Mouse (Mus musculus) layer of hippocampus, adult 2 months (tissue): Measurements from ENCODE around the gene Syne1. TPM values are rescaled to one million over a fixed set of nuclear protein-coding genes. Genes with fewer than 3 reads are reported as not detected.

Experiments
- DNase-seq, 2 experiments: peaks; one replicate each; pipeline ENCODE4 v3.0.0; 2022; ENCODE audit warnings: low spot score in 2 of 2
- H3K27ac ChIP-seq: fragments of 200-600 bp; 2 replicates; pipeline ENCODE4 v1.8.1; 2022
- H3K4me3 ChIP-seq: fragments of 200-600 bp; 2 replicates; pipeline ENCODE4 v1.8.1; 2022; ENCODE audit warnings: mild to moderate bottlenecking
- CTCF ChIP-seq: fragments of 200-600 bp; conservative IDR thresholded peaks from 2 replicates; pipeline ENCODE4 v1.8.1; 2022; ENCODE audit warnings: antibody characterized with exemption, mild to moderate bottlenecking, moderate library complexity
- total RNA-seq, 2 experiments: library from RNA; stranded (reverse); gene quantifications; 2 replicates each; pipeline ENCODE4 v1.2.3; 2021

Syne1 gene
- total RNA-seq, 2 experiments from 2014 or later, result 307 to 317 TPM

- Histone ChIP-seq H3K4me3 (peak overlapping the region; percentile 62), H3K27ac (peak overlapping the region; percentile 89)
- DNase-seq, result no peak
- no peak for TF ChIP-seq CTCF
Measured at GRCm38 (mm10) chr10:5194081-5194670, 357.1 kb downstream of the Syne1 start.

- TF ChIP-seq CTCF, result no peak
- DNase-seq, result no peak
- Histone ChIP-seq H3K4me3 (peak overlapping the region; percentile 62), H3K27ac (peak overlapping the region; percentile 89)
Measured at GRCm38 (mm10) chr10:5192861-5193490, 358.3 kb downstream of the Syne1 start.

DNA sequence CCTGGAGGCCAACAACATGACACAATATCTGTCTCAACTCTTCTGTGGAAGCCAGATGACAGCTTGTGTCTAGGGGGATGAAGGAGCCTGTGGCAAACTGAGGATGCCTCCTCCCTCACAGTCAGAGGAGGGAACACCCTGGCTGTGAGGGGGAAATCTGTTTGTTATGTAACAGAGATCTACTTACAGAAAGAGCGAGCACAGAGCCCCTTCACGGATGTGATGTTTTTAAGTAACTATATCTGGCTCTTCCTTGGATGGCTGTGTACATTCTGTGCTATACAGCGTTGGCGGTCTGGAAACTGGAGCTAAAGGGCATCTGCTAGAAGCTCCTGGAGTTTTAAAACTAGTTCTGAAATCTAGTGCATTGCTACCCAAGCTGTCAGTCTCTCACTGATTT lies 360.5 kb downstream of the Syne1 start:
- peak in 1 of 2 experiments; percentile 50 for DNase-seq
- Histone ChIP-seq H3K4me3 (no peak overlapping the region), H3K27ac (peak overlapping the region; percentile 89)
- no peak for TF ChIP-seq CTCF

DNA sequence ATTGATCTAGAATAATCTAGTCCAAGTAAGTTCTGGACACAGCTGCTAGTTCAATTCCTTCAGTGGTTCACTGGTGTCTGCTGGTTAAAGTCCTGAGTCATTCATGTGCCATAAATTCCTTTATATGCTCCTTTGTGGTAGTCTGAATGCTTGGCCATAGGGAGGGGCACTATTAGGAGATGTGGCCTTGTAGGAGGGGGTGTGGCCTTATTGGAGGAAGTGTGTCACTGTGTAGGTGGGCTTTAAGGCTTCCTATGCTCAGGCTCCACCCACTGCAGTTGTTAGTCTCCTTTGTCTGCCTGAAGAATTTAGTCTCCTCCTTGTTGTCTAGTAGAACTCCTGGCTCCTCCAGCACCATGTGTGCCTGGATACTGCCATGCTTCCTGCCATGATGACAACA lies 362.4 kb downstream of the Syne1 start:
- no peak for DNase-seq
- Histone ChIP-seq H3K27ac (no peak overlapping the region), H3K4me3 (no peak overlapping the region)
- TF ChIP-seq CTCF, result no peak

DNA sequence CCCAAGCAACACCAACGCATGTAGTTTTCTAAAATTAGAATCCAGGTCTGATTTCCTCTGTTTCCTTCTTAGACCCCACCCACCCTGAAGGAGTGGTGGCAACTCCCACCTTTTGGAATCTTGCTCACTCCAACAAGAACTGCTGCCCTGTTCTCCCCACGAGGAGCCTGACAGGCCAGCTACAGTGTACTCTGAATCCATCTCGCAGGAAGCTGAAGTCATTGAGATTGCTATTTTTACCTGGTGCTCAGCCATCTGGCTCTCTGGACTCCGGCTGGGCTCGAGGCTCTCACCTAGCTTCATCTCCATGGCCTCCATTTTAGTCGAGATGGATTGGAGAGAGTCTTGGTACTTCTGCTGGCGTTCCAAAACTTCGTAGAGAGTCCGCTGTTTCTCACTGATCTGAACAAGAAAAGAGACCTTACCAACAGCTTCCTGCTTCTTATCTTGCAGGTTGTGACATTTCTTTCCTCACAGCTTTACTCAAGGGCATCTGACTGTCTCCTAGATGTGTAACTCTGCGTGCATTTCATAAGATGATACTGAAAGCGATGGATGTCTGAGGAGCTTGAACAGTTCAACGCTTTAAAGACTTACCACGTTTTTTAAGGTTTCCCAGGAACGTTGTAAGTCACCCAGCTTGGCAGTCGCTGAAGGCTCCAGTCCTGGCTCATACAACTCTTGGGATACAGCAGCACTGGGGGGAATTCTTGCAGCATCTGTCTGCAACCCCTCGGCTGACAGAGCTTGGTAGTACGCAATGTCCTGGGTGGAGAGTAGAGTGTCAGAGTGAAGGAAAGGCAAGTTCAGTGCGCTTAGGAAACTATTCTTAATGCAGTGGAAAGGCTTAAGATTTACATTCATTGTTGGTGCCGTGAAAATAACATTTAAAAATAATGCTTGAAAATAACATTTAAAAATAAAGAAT lies 365.9 kb downstream of the Syne1 start:
- TF ChIP-seq CTCF, result no peak
- no peak overlapping the region for H3K27ac ChIP-seq
- no peak for DNase-seq
- H3K4me3 ChIP-seq, result no peak overlapping the region

DNA sequence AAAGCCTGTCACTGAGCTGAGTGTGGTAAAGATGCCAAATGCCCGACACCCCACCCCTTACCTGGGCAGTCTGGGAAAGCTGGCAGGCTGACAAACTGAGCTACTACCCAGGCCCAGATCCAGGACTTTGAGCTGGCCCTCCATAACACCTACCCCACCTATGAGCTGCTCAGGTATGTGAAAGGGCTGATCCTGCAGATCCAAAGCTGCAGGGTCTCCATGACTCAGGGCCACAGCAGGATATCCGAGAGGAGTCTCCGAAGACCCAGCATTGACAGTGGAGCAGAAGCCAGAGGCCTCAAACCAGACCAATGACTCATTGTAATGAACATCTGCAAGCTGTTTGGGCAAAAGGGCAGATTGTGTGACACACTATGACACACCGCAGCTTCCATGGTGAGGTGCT lies 369.5 kb downstream of the Syne1 start:
- Histone ChIP-seq H3K27ac (no peak overlapping the region), H3K4me3 (no peak overlapping the region)
- no peak for TF ChIP-seq CTCF
- DNase-seq, result no peak

DNA sequence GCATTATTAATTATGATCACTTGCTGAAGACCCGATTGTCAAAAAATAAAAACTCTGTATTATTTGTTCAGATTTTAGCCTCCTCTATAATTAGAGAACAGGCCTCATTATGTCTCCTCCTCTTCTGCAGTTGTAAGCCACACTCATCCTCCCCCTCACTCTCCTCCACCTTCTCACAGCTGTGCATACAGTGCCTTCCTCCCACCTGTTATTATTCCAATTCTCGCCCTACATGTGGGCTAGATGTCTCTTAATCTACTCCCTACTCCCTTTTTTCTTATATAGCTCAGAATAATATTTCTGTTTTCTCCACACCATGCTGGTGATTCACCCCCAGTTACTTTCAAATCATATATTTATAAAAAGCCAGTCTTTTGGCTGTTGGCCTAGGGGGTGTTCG lies 371.4 kb downstream of the Syne1 start:
- no peak for DNase-seq
- peak overlapping the region; percentile 51 for H3K27ac ChIP-seq
- no peak for TF ChIP-seq CTCF
- H3K4me3 ChIP-seq, result no peak overlapping the region

- H3K27ac ChIP-seq, result no peak overlapping the region
- no peak overlapping the region for H3K4me3 ChIP-seq
- DNase-seq, result no peak
- TF ChIP-seq CTCF, result no peak
Measured at GRCm38 (mm10) chr10:5177446-5178015, 373.8 kb downstream of the Syne1 start.

GRCm38 (mm10) chr10:5176371-5176770 lies 374.9 kb downstream of the Syne1 start:
- no peak for DNase-seq
- Histone ChIP-seq H3K27ac (no peak overlapping the region), H3K4me3 (no peak overlapping the region)
- no peak for TF ChIP-seq CTCF

GRCm38 (mm10) chr10:5170425-5170824 lies 380.9 kb downstream of the Syne1 start:
- no peak for DNase-seq
- peak; percentile 64 for TF ChIP-seq CTCF
- Histone ChIP-seq H3K4me3 (no peak overlapping the region), H3K27ac (no peak overlapping the region)

DNA sequence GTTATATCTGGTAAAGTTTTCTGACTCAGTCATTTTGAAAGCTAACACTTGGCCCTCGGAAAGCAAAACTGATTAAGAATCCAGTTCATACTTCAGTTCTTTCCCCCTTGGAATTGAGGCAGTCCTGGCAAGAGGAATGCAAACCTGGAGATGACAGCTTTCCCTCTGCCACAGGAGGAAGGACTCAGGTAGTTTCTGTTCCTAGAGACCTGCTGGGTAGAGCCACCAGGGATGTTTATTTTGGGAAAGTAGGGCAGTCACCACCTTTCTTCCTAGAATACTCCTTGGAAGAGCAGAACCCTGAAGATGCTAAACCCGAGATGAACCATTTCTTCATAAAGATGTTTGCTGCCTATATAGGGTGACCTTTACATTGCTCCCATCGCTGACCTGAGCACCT lies 383.8 kb downstream of the Syne1 start:
- TF ChIP-seq CTCF, result no peak
- DNase-seq, result no peak
- Histone ChIP-seq H3K27ac (no peak overlapping the region), H3K4me3 (no peak overlapping the region)

DNA sequence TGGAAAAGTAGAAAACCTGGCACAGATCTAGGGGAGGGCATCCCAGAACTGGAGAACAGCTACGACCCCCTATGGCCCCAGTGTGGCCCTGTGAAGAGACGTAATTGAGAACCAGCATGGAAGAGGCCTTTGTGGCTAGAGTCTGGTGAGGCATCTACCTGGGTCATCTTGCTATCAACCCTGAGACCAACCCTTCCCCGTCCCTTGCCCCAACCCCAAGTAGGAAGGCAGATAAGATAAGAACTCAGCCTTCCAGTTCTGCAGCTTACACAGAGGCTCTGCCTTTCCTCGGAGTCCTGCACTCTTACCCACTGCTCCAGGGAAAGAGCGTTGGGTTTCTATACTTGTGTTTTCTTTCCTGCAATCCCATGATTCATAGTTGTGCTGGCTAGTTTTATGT lies 385.8 kb downstream of the Syne1 start:
- TF ChIP-seq CTCF, result no peak
- H3K27ac ChIP-seq, result no peak overlapping the region
- no peak overlapping the region for H3K4me3 ChIP-seq
- no peak for DNase-seq

DNA sequence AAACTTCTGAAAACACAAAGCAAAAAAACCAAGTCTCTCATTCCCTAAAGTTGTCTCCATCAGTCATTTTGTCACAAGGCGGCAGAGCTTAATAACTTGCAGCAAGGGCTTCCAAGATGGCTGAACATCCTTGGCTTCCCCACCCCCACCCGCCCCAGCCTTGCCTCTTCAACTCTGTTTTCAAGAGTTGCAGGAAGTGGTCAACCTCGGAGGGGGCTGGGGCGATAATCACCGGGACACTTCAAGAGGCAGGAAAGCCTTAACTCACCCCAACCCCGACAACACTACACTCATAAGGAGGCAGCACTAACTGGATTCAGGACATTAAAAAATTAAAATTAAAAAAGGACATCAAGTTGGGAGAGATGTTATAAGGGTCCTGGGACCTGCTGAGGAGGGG lies 387.5 kb downstream of the Syne1 start:
- H3K27ac ChIP-seq, result no peak overlapping the region
- DNase-seq, result no peak
- TF ChIP-seq CTCF, result no peak
- no peak overlapping the region for H3K4me3 ChIP-seq

GRCm38 (mm10) chr10:5163286-5163685 lies 388.0 kb downstream of the Syne1 start:
- Histone ChIP-seq H3K27ac (no peak overlapping the region), H3K4me3 (no peak overlapping the region)
- DNase-seq, result no peak
- no peak for TF ChIP-seq CTCF
